Mouse (Mus musculus) adrenal gland, adult 18-20 months (tissue): Measurements from ENCODE around the gene Ccdc47. TPM values are rescaled to one million over a fixed set of nuclear protein-coding genes. Genes with fewer than 3 reads are reported as not detected.
"Not testable (repeated sequence)": the region's sequence is repeated elsewhere in the genome, so short reads cannot be mapped to it uniquely, and the experiment has no call there.

Experiments
- DNase-seq, 2 experiments: peaks; one replicate each; pipeline ENCODE4 v3.0.0; 2021 to 2022; ENCODE audit warnings: low spot score in 2 of 2
- long read RNA-seq, 2 experiments: library from polyadenylated mRNA; stranded (forward); transcript quantifications; one replicate each; pipeline ENCODE4 v2.0.0; 2021
- total RNA-seq, 2 experiments: library from RNA; stranded (reverse); gene quantifications; 1 replicate in 1 of 2; 2 replicates in 1 of 2; pipeline ENCODE4 v1.2.3; 2021

The Ccdc47 gene
- total RNA-seq, result 100 to 1,000 TPM; 106 to 118 TPM
- long read RNA-seq, experiment 1, full-length matches to known transcripts, result 118 of 129 reads
- long read RNA-seq, experiment 1, partial matches to known transcripts, result 6 of 129 reads
- long read RNA-seq, experiment 1, other reads (novel, unspliced or antisense), result 5 of 129 reads
- long read RNA-seq, experiment 2, full-length matches to known transcripts, result 428 of 491 reads
- long read RNA-seq, experiment 2, partial matches to known transcripts, result 43 of 491 reads
- long read RNA-seq, experiment 2, other reads (novel, unspliced or antisense), result 20 of 491 reads

- DNase-seq, result peak; percentile 79 to 80
Measured at GRCm38 (mm10) chr11:106215927-106216729, at the start of gene Ccdc47. TSS of gene Ccdc47 (minus strand) at chr11:106216344.

GRCm38 (mm10) chr11:106265570-106265969 is 49.4 kb upstream of the Ccdc47 start:
- DNase-seq, result no peak

DNA sequence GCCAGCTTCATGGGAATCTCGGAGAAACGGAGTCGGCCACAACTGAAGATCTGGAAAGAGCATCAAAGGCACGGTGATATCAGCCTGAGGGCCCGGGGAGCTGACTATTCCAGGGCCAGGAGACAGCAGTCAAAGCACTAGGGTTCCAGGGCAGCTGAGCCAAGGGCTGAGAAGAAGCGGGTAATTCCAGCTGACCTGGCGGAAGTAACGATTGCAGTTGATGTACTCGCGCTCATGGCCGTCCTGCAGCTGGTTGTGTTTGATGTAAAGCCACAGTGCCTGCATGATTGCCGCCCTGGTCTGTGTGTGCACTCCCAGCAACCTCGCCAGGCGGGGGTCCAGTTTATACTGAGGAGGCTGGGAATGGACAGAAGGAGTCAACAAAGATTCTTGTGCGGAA is 48.8 kb upstream of the Ccdc47 start:
- no peak for DNase-seq

DNA sequence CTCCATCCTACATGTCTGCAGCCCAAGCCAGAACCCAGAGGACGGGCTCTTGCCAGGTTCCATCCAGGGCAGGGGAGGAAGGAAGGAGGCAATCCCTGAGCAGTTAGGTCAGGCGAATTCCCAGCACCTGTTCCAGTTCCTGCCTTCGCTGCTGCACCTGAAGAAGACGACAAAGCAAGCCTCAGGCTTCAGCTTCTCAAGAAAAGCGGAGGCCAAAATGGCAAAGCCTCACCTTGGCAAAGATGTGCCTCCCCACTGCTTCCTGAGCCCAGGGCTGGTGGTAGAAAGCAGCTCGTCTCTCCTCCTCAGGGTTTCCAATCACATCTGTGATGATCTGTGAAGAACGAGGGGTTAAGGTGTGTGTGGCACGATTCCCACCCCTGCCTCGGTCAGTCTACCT is 47.8 kb upstream of the Ccdc47 start:
- no peak for DNase-seq

GRCm38 (mm10) chr11:106260826-106261450 is 44.8 kb upstream of the Ccdc47 start:
- DNase-seq, result no peak

DNA sequence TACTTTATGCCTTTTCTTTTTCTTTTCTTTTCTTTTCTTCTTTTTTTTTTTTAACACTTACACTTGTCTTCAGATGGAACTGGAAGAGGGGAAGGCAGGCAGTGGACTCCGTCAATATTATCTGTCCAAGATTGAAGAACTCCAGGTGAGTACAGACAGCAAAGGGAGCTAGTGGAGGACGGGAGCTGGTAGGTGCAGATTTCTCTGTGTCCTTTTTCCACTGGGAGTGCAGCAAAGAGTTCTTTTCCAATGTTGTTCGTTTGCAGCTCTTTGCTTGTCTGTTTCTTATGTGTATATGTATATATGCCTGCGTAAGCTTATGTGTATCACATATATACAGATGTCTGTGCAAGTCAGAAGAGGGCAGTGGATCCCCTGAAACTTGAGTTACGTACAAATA is 40.6 kb upstream of the Ccdc47 start:
- DNase-seq, result no peak

- DNase-seq, result peak; percentile 98
Measured at GRCm38 (mm10) chr11:106255685-106256451, 39.7 kb upstream of the Ccdc47 start, which contains the start of the genes Ftsj3 and Psmc5. TSS of gene Ftsj3 (minus strand) at chr11:106256079. TSS of gene Psmc5 (plus strand) at chr11:106256154.

DNA sequence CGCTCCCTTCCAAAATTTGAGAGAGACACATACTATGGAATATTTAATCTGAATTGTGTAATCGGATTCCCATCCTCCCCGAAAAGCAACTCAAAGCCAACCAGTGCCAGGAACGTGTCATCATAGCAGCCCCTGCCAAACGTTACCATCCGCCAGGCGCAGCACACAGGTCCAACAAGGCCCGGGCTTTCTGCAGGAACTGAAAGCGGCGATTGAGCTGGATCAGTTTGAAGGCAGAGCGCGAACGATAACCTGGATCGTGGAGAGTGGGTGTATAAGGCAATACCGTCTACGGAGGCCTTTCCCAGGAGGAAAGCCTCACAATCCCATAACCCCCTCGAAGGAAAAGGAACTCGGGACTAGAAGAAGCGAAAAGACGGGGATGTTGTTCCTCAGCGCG is 39.0 kb upstream of the Ccdc47 start:
- no peak for DNase-seq

DNA sequence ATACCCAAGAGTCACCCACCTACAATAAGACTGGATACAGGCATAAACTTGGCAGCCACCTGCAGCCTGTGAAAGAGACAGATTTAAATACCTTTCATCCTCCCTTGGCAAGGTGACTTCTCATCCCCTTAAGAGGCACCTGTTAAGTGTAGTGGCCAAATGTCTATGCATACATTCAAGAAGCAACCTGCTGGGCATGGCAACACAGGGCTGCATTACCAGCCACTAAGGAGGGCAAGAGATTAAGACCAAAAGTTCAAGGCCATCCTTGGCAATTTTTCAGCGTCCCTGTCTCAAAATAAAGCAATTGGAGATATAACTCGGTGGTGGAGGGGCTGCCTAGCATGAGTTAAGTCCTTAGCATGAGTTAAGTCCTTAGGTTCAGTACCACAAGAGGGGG is 38.6 kb upstream of the Ccdc47 start:
- no peak for DNase-seq

DNA sequence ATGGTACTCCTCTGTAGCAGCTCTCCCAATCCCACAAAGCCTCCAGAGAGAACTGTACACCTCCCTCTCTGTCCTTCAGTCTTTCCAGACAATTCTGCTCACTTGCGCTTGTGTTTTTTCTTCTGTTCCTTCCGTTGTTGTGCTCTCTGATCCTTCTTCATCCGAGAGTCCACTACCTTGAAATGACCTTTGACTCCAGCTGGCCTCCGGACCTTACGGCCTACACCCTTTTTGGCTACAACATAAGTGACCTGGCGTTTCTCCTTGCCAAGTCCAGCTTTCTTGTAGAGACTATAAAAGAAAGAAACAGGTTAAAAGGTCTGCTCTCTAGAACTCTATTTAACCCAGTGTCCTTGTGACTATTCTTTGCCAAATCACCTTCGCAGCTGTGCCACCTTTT is 33.2 kb upstream of the Ccdc47 start:
- DNase-seq, result no peak

DNA sequence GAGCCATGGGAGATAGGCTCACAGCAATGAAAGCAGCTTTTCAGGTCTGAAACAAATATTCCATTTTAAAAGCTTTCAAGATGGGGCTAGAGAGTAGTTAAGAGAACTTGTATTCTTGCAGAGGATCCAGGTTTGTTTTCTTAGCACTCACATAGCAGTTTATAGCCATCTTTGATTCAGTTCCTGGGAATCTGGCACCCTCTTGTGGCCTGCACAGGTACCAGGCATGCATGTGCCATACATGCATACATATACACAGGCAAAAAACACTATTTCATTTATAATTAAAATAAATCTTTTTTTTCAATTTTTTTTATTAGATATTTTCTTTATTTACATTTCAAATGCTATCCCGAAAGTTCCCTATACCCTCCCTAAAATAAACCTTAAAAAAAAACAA is 30.7 kb upstream of the Ccdc47 start:
- no peak for DNase-seq

GRCm38 (mm10) chr11:106233978-106234377 is 17.8 kb upstream of the Ccdc47 start:
- DNase-seq, result not testable (repeated sequence)

GRCm38 (mm10) chr11:106220603-106221002 is 4.5 kb upstream of the Ccdc47 start:
- DNase-seq, result no peak

GRCm38 (mm10) chr11:106216730-106217490 is 766 bp upstream of the Ccdc47 start, which contains the start of gene Ddx42:
TSS of gene Ddx42 (plus strand) at chr11:106216926.
- DNase-seq, result peak; percentile 81 to 86

DNA sequence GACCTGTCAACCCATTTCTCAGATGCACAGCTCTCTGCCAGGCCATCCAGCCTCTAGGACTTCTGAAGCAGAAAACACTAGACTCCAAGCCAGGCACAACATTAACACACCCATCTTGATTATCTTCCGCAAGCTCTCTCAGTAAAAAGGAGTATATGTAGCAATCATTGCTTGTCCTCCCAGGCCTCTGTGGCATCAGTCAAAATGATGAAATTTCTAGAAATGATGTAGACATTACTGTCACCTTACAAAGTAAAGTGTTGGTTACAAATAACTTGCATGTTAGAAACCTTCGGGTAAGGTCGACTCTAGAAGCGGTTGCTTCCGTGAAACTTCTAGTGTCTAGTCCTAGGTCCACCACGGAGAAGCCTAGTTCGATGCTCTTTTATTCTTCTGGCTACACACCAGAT is 689 bp downstream of the Ccdc47 start:
- no peak for DNase-seq

GRCm38 (mm10) chr11:106214856-106215255 is 1.3 kb downstream of the Ccdc47 start:
- DNase-seq, result no peak

DNA sequence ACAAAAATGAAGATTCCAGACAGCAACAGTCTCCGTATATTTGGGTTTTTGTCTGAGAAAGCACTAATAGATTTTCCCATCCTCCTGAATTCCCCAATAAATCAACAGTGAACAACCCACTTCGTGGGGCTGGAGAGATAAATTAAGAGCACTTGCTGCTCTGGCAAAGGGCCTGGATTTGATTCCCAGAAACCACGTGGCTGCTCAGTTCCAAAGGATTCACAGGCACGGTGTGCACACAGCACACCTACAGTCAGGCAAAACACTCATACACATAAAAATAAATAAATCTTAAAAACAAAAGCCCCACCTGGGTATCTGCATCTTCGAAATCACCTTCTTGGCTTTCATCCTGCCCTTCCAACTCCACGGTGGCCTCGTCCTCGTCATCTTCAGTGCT is 3.4 kb downstream of the Ccdc47 start:
- no peak for DNase-seq

- DNase-seq, result no peak
Measured at GRCm38 (mm10) chr11:106202123-106202465, 14.1 kb downstream of the Ccdc47 start, which contains the start of gene Strada. TSS of gene Strada (minus strand) at chr11:106202168.

DNA sequence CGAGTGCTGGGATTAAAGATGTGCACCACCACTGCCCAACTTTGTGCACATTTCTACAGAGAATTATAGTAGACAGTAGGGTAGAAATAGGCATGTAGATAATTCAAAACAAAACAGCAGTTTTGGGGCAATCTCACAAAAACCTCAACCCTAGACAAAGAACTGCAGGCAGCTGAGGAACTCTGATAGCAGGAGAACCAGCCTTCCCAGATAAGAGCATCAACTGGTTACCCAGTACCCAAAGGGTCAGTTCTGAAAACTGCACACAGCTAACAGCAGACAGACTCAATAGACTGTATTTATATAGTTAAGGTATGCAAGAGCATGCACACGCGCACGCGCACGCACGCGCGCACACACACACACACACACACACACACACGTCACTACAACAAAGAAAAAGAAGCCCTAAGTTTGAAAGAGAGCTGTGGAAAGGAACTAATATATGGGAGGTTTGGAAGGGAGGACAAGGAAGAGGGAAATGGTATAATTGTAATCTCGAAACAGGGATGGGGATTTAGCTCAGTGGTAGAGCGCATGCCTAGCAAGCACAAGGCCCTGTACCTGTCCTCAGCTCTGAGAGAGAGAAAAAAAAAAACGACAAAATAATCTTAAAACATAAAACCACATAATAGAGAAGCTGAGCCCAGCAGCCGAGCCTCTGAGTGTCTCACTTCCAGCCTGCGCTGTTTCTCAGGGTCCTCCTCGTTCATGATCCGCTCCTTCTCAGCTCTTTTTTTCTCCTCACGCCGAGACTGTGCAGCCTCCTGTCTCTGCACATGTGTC is 14.6 kb downstream of the Ccdc47 start:
- no peak for DNase-seq

GRCm38 (mm10) chr11:106200756-106201155 is 15.4 kb downstream of the Ccdc47 start:
- no peak for DNase-seq
